Mouse (Mus musculus): ENCODE measurements at regions not wholly inside any gene's neighbourhood (a gene's known extent, or its start where the extent isn't known, plus 50 kb on each side); places are given as distances from the start of the nearest gene placed in this dataset.
A peak's percentile ranks its signal among the peaks of the same experiment; 100 is the strongest.

GRCm38 (mm10) chr2:160452239-160452530 lies 85.3 kb upstream of the Mafb start:
- Histone ChIP-seq H3K36me3 (ENCODE audit: insufficient read depth, low read length) (no peaks in the 10 kb centered on the region), H3K4me2 (replicated peaks; ENCODE audit: low read depth, low read length) (peak overlapping the region; percentile 65), H3K4me3 (ENCODE audit: low read length) (peak overlapping the region; percentile 47), H3K27ac (ENCODE audit: low read length) (peak overlapping the region; percentile 90), H3K9me3 (ENCODE audit: low read length) (no peaks in the 10 kb centered on the region), H3K27me3 (ENCODE audit: insufficient read depth, low read length) (no peaks in the 10 kb centered on the region), H3K4me1 (ENCODE audit: insufficient read depth, low read length) (peaks cover 21% of the 10 kb centered on the region), H3K9ac (replicated peaks; ENCODE audit: low read length) (peak overlapping the region; percentile 66; the same call in 1 of the 2 replicates)
- ATAC-seq (ENCODE audit: low FRiP score, low TSS enrichment): no peak
- WGBS: 26% methylated on average over 6 of the region's 6 CpGs

DNA sequence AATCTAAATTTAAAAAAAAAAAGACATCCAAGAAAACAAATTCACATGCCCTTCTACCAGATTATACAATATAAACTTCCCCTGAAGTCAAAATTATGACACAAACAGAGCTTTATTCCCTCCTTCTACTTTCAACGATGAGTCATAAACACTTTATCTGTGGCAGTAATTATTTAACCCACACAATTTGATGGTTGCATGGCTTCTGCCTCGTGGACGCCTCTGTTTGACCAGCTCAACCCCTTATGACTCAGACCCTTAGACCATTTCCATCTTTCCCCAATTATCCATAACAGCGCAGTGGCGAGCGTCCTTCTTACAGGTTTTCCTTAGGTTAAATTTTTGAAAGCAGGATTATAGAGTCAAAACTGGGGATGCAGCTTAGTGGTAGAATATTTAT lies 85.9 kb upstream of the Mafb start:
- no peaks in the 10 kb centered on the region for H3K27me3 ChIP-seq (ENCODE audit: insufficient read depth, low read length)
- H3K9ac ChIP-seq (replicated peaks; ENCODE audit: low read length): no peak overlapping the region
- H3K27ac ChIP-seq (ENCODE audit: low read length): no peak overlapping the region
- WGBS: 87% methylated on average over 6 of the region's 6 CpGs
- H3K36me3 ChIP-seq (ENCODE audit: insufficient read depth, low read length): no peaks in the 10 kb centered on the region
- no peak for ATAC-seq (ENCODE audit: low FRiP score, low TSS enrichment)
- H3K4me3 ChIP-seq (ENCODE audit: low read length): no peak overlapping the region
- no peak overlapping the region for H3K4me2 ChIP-seq (replicated peaks; ENCODE audit: low read depth, low read length)
- H3K9me3 ChIP-seq (ENCODE audit: low read length): no peaks in the 10 kb centered on the region
- H3K4me1 ChIP-seq (ENCODE audit: insufficient read depth, low read length): peaks cover 21% of the 10 kb centered on the region

GRCm38 (mm10) chr2:160455617-160456016 lies 88.8 kb upstream of the Mafb start:
- Histone ChIP-seq H3K4me1 (ENCODE audit: insufficient read depth, low read length) (peaks cover 14% of the 10 kb centered on the region), H3K9me3 (ENCODE audit: low read length) (no peaks in the 10 kb centered on the region), H3K4me3 (ENCODE audit: low read length) (no peak overlapping the region), H3K27me3 (ENCODE audit: insufficient read depth, low read length) (no peaks in the 10 kb centered on the region), H3K27ac (ENCODE audit: low read length) (no peak overlapping the region), H3K36me3 (ENCODE audit: insufficient read depth, low read length) (no peaks in the 10 kb centered on the region), H3K4me2 (replicated peaks; ENCODE audit: low read depth, low read length) (no peak overlapping the region), H3K9ac (replicated peaks; ENCODE audit: low read length) (no peak overlapping the region)
- 73% methylated on average over 10 of the region's 10 CpGs for WGBS
- ATAC-seq (ENCODE audit: low FRiP score, low TSS enrichment): no peak

DNA sequence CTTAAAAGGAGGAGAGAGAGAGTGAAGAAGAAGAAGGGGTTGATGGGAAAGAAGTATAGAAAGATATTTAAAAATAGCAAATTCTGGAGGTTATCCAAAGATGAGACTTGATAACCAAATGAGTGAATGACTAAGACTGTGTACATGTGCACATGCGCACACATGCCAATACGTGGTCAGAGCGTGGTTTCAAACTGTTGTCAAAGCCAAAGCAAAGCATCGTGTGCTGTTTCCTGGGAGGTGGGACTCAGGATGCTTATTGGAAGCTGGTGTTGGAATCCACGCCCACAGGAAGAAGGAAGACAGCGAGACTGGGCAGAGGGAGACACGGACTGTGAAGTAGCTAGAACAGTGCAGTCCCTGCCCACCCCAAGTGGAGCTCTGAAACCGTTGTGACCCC lies 89.8 kb upstream of the Mafb start:
- Histone ChIP-seq H3K4me1 (ENCODE audit: insufficient read depth, low read length) (peaks cover 6% of the 10 kb centered on the region), H3K27me3 (ENCODE audit: insufficient read depth, low read length) (no peaks in the 10 kb centered on the region), H3K36me3 (ENCODE audit: insufficient read depth, low read length) (no peaks in the 10 kb centered on the region), H3K9ac (replicated peaks; ENCODE audit: low read length) (no peak overlapping the region), H3K4me3 (ENCODE audit: low read length) (no peak overlapping the region), H3K4me2 (replicated peaks; ENCODE audit: low read depth, low read length) (no peak overlapping the region), H3K27ac (ENCODE audit: low read length) (no peak overlapping the region), H3K9me3 (ENCODE audit: low read length) (no peaks in the 10 kb centered on the region)
- ATAC-seq (ENCODE audit: low FRiP score, low TSS enrichment): no peak
- 81% methylated on average over 8 of the region's 8 CpGs for WGBS

- 83% methylated on average over 4 of the region's 4 CpGs for WGBS
- H3K9ac ChIP-seq (replicated peaks; ENCODE audit: low read length): no peak overlapping the region
- H3K4me3 ChIP-seq (ENCODE audit: low read length): no peak overlapping the region
- peaks cover 9% of the 10 kb centered on the region for H3K4me1 ChIP-seq (ENCODE audit: insufficient read depth, low read length)
- no peak overlapping the region for H3K4me2 ChIP-seq (replicated peaks; ENCODE audit: low read depth, low read length)
- no peak overlapping the region for H3K27ac ChIP-seq (ENCODE audit: low read length)
- H3K36me3 ChIP-seq (ENCODE audit: insufficient read depth, low read length): no peaks in the 10 kb centered on the region
- H3K27me3 ChIP-seq (ENCODE audit: insufficient read depth, low read length): no peaks in the 10 kb centered on the region
- no peak for ATAC-seq (ENCODE audit: low FRiP score, low TSS enrichment)
- no peaks in the 10 kb centered on the region for H3K9me3 ChIP-seq (ENCODE audit: low read length)
These were observed 104.7 kb upstream of the Mafb start for GRCm38 (mm10) chr2:160471561-160471960.

- WGBS: 89% methylated on average over 3 of the region's 3 CpGs
- no peak overlapping the region for H3K27ac ChIP-seq (ENCODE audit: low read length)
- peaks cover 9% of the 10 kb centered on the region for H3K4me1 ChIP-seq (ENCODE audit: insufficient read depth, low read length)
- no peak overlapping the region for H3K9ac ChIP-seq (replicated peaks; ENCODE audit: low read length)
- no peaks in the 10 kb centered on the region for H3K9me3 ChIP-seq (ENCODE audit: low read length)
- H3K27me3 ChIP-seq (ENCODE audit: insufficient read depth, low read length): no peaks in the 10 kb centered on the region
- no peak overlapping the region for H3K4me3 ChIP-seq (ENCODE audit: low read length)
- ATAC-seq (ENCODE audit: low FRiP score, low TSS enrichment): no peak
- no peaks in the 10 kb centered on the region for H3K36me3 ChIP-seq (ENCODE audit: insufficient read depth, low read length)
- H3K4me2 ChIP-seq (replicated peaks; ENCODE audit: low read depth, low read length): no peak overlapping the region
These were observed 109.3 kb upstream of the Mafb start for GRCm38 (mm10) chr2:160476181-160476580.

DNA sequence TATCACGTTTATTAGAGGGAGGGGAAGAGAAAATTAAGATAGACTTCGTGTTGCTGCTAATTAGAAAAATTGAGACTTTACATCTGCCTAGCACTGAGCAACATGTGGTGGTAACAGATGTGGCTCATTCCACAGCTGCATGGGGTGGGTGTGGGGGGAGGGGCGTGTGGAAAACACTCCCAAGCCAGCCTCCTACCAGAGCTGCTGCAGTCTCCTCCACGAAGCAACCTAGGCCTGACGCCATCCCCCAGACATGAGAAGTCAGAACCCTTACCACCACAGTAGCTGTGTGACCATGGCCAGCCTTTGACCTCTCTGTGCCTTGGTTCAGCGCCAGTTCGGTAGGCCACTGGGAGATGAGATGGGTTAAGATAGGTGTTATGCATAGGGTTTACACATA lies 112.4 kb upstream of the Mafb start:
- Histone ChIP-seq H3K4me3 (ENCODE audit: low read length) (no peak overlapping the region), H3K4me2 (replicated peaks; ENCODE audit: low read depth, low read length) (no peak overlapping the region), H3K27ac (ENCODE audit: low read length) (no peak overlapping the region), H3K4me1 (ENCODE audit: insufficient read depth, low read length) (no peaks in the 10 kb centered on the region), H3K27me3 (ENCODE audit: insufficient read depth, low read length) (no peaks in the 10 kb centered on the region), H3K36me3 (ENCODE audit: insufficient read depth, low read length) (no peaks in the 10 kb centered on the region), H3K9ac (replicated peaks; ENCODE audit: low read length) (no peak overlapping the region), H3K9me3 (ENCODE audit: low read length) (no peaks in the 10 kb centered on the region)
- no peak for ATAC-seq (ENCODE audit: low FRiP score, low TSS enrichment)
- WGBS: 52% methylated on average over 7 of the region's 7 CpGs

- H3K9ac ChIP-seq (replicated peaks; ENCODE audit: low read length): no peak overlapping the region
- 0 out of 2 replicates have a peak, but pooled peaks have one; percentile 42 for ATAC-seq (ENCODE audit: low FRiP score, low TSS enrichment)
- no peak overlapping the region for H3K27ac ChIP-seq (ENCODE audit: low read length)
- H3K27me3 ChIP-seq (ENCODE audit: insufficient read depth, low read length): no peaks in the 10 kb centered on the region
- H3K9me3 ChIP-seq (ENCODE audit: low read length): no peaks in the 10 kb centered on the region
- peaks cover 3% of the 10 kb centered on the region; the same call in 1 of the 2 replicates for H3K4me1 ChIP-seq (ENCODE audit: insufficient read depth, low read length)
- WGBS: 58% methylated on average over 5 of the region's 5 CpGs
- H3K4me2 ChIP-seq (replicated peaks; ENCODE audit: low read depth, low read length): no peak overlapping the region
- no peak overlapping the region for H3K4me3 ChIP-seq (ENCODE audit: low read length)
- H3K36me3 ChIP-seq (ENCODE audit: insufficient read depth, low read length): no peaks in the 10 kb centered on the region
These were observed 118.2 kb upstream of the Mafb start for GRCm38 (mm10) chr2:160485097-160485496.

GRCm38 (mm10) chr2:160485515-160485914 lies 118.7 kb upstream of the Mafb start:
- Histone ChIP-seq H3K36me3 (ENCODE audit: insufficient read depth, low read length) (no peaks in the 10 kb centered on the region), H3K9me3 (ENCODE audit: low read length) (no peaks in the 10 kb centered on the region), H3K27me3 (ENCODE audit: insufficient read depth, low read length) (no peaks in the 10 kb centered on the region), H3K4me2 (replicated peaks; ENCODE audit: low read depth, low read length) (no peak overlapping the region), H3K9ac (replicated peaks; ENCODE audit: low read length) (no peak overlapping the region), H3K27ac (ENCODE audit: low read length) (no peak overlapping the region), H3K4me1 (ENCODE audit: insufficient read depth, low read length) (peaks cover 5% of the 10 kb centered on the region; the same call in 1 of the 2 replicates), H3K4me3 (ENCODE audit: low read length) (no peak overlapping the region)
- peak; percentile 63 for ATAC-seq (ENCODE audit: low FRiP score, low TSS enrichment)
- 43% methylated on average over 5 of the region's 5 CpGs for WGBS

GRCm38 (mm10) chr2:160499726-160500125 lies 132.9 kb upstream of the Mafb start:
- H3K9ac ChIP-seq (replicated peaks; ENCODE audit: low read length): no peak overlapping the region
- WGBS: 16% methylated on average over 1 of the region's 1 CpGs
- H3K9me3 ChIP-seq (ENCODE audit: low read length): no peaks in the 10 kb centered on the region
- no peak for ATAC-seq (ENCODE audit: low FRiP score, low TSS enrichment)
- H3K4me3 ChIP-seq (ENCODE audit: low read length): no peak overlapping the region
- no peak overlapping the region for H3K4me2 ChIP-seq (replicated peaks; ENCODE audit: low read depth, low read length)
- H3K27me3 ChIP-seq (ENCODE audit: insufficient read depth, low read length): no peaks in the 10 kb centered on the region
- H3K4me1 ChIP-seq (ENCODE audit: insufficient read depth, low read length): peaks cover 10% of the 10 kb centered on the region
- H3K36me3 ChIP-seq (ENCODE audit: insufficient read depth, low read length): no peaks in the 10 kb centered on the region
- no peak overlapping the region for H3K27ac ChIP-seq (ENCODE audit: low read length)

DNA sequence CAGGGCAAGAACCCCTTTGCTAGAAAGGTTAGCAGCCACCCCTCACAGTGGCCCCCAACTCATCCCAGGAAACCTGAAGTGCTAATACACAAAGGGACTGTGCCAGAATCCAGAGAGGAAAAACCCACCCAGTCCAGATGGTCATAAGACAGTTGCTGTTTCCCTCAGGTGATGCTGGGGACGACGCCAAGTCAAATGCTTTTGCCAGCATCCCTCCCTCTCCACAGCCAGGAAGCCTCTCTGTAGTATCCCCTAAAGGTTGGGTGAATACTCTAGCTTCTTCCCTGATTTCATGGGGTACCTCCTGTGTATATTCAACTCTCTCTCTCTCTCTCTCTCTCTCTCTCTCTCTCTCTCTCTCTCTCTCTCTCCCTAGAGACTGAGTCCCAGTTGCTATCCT lies 136.0 kb upstream of the Mafb start:
- Histone ChIP-seq H3K9me3 (ENCODE audit: low read length) (no peaks in the 10 kb centered on the region), H3K4me3 (ENCODE audit: low read length) (no peak overlapping the region), H3K9ac (replicated peaks; ENCODE audit: low read length) (no peak overlapping the region), H3K36me3 (ENCODE audit: insufficient read depth, low read length) (no peaks in the 10 kb centered on the region), H3K4me2 (replicated peaks; ENCODE audit: low read depth, low read length) (no peak overlapping the region), H3K27me3 (ENCODE audit: insufficient read depth, low read length) (no peaks in the 10 kb centered on the region), H3K27ac (ENCODE audit: low read length) (no peak overlapping the region), H3K4me1 (ENCODE audit: insufficient read depth, low read length) (peaks cover 13% of the 10 kb centered on the region)
- 81% methylated on average over 2 of the region's 2 CpGs for WGBS
- no peak for ATAC-seq (ENCODE audit: low FRiP score, low TSS enrichment)

All from kidney, embryonic 16.5 days (tissue).